In the genomic region with DNA sequence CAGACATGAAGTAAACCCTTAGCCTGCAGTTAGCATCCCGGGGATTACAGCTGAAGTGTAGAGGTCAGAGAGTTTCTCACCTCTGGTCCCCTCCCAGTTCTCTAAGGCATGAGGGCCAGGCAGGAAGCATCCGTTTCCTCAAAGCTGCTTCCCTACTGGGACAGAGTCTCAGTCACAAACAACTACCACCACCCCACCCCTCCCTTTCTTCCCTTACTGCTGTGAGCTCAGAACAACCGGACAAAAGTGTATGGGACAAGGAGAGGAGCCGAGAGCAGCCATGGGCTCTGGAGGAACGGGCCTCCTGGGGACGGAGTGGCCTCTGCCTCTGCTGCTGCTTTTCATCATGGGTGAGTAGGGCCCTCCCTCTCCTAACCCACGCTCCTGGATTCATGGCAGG, we compare ENCODE assay signal across 8 mouse cellular contexts. TPM values are rescaled to one million over a fixed set of nuclear protein-coding genes. Genes with fewer than 3 reads are reported as not detected.
DNase-seq lines count a peak whose midpoint lies in the region; ATAC-seq and TF ChIP-seq lines count a peak whose summit lies in the region.

A gene (plus strand): TSS at position 96 of the 400 bp plus-strand sequence.

- WGBS in spleen, adult 2 months: 10% methylated on average over 7 of the region's 7 CpGs
- WGBS in heart, embryonic 14.5 days: 13% methylated on average over 7 of the region's 7 CpGs
- WGBS in small intestine, adult 2 months: 22% methylated on average over 7 of the region's 7 CpGs

- H3K36me3 ChIP-seq in spleen, adult 2 months (ENCODE audit: control insufficient read depth, insufficient read depth, low read length): no peaks in the 10 kb centered on the region
- H3K36me3 ChIP-seq in heart, embryonic 14.5 days (ENCODE audit: control insufficient read depth, insufficient read depth, low read length): no peaks in the 10 kb centered on the region
- no peaks in the 10 kb centered on the region for H3K36me3 ChIP-seq in small intestine, adult 2 months (ENCODE audit: control insufficient read depth, insufficient read depth, low read length)

- peak; percentile 43; the same call in 1 of the 2 replicates for ATAC-seq in heart, embryonic 14.5 days (ENCODE audit: insufficient number of reproducible peaks, insufficient read depth, low FRiP score, low read depth)
- no peak for ATAC-seq in erythroblast, adult 5-6 weeks (replicated peaks; ENCODE audit: low FRiP score, poor library complexity, severe bottlenecking)

- H3K4me1 ChIP-seq in spleen, adult 2 months (ENCODE audit: control insufficient read depth, insufficient read depth, insufficient read length): no peaks in the 10 kb centered on the region
- peaks cover 0 to 8% of the 10 kb centered on the region in 2 experiments; a peak in 1 of 4 replicates for H3K4me1 ChIP-seq in heart, embryonic 14.5 days (ENCODE audit: control insufficient read depth in 2 of 2, insufficient read depth in 2 of 2, low read length in 2 of 2)
- H3K4me1 ChIP-seq in small intestine, adult 2 months (ENCODE audit: control insufficient read depth, insufficient read depth, insufficient read length, low read length): no peaks in the 10 kb centered on the region

- no peak for TF ChIP-seq CTCF in spleen, adult 2 months (IDR thresholded peaks at IDR 0.05; ENCODE audit: extremely low read depth, insufficient read depth, insufficient read length, insufficient replicate concordance)
- no peak for TF ChIP-seq CTCF in small intestine, adult 2 months (IDR thresholded peaks at IDR 0.05; ENCODE audit: extremely low read depth, insufficient read length, insufficient replicate concordance, low read depth, low read length)

- no peaks in the 10 kb centered on the region for H3K27me3 ChIP-seq in spleen, adult 2 months (ENCODE audit: control insufficient read depth, insufficient read depth, low read length)
- no peaks in the 10 kb centered on the region for H3K27me3 ChIP-seq in heart, embryonic 14.5 days (ENCODE audit: control insufficient read depth, insufficient read depth, low read length)
- no peaks in the 10 kb centered on the region for H3K27me3 ChIP-seq in small intestine, adult 2 months (ENCODE audit: control insufficient read depth, insufficient read depth, low read length)

- no peaks in the 10 kb centered on the region for H3K9me3 ChIP-seq in heart, embryonic 14.5 days (ENCODE audit: control insufficient read depth, low read length)

- 0 out of 2 replicates have a peak within 1 kb of the TSS, but pooled peaks have one; percentile 25 for H3K27ac ChIP-seq in spleen, adult 2 months (ENCODE audit: insufficient read depth, low read length)
- peak within 1 kb of the TSS; percentile 61 to 68 for H3K27ac ChIP-seq in heart, embryonic 14.5 days (replicated peaks in 1 of 2; ENCODE audit: control insufficient read depth in 1 of 2, insufficient read depth in 1 of 2, low read depth in 2 of 2, low read length in 2 of 2)
- peak within 1 kb of the TSS; percentile 78 for H3K27ac ChIP-seq in small intestine, adult 2 months (ENCODE audit: insufficient read depth, low read depth, low read length)

- H3K4me2 ChIP-seq in heart, embryonic 14.5 days (ENCODE audit: low read length): peak within 1 kb of the TSS; percentile 49

- DNase-seq in spleen, adult 2 months (ENCODE audit: low read depth in 1 of 2, low spot score in 2 of 2): no peak
- DNase-seq in spleen, postnatal 4 days (ENCODE audit: low spot score in 2 of 2): no peak
- DNase-seq in kidney, postnatal 25 days: peak; percentile 67 to 83
- DNase-seq in layer of hippocampus, postnatal 25 days (ENCODE audit: extremely low spot score in 1 of 2, low spot score in 1 of 2): no peak
- no peak for DNase-seq in ovary, adult 18-20 months (ENCODE audit: low spot score)

- H3K9ac ChIP-seq in heart, embryonic 14.5 days (ENCODE audit: low read length): peak within 1 kb of the TSS; percentile 56; the same call in 1 of the 2 replicates

- TF ChIP-seq POLR2A in spleen, adult 2 months (IDR thresholded peaks at IDR 0.05; ENCODE audit: low read depth, low read length): no peak
- peak; percentile 36; the same call in 1 of the 2 replicates for TF ChIP-seq POLR2A in small intestine, adult 2 months (IDR thresholded peaks at IDR 0.05; ENCODE audit: low read depth, low read length)

- H3K4me3 ChIP-seq in spleen, adult 2 months (ENCODE audit: extremely low read depth, insufficient read depth, insufficient read length): peak within 1 kb of the TSS; percentile 21; the same call in 1 of the 2 replicates
- H3K4me3 ChIP-seq in heart, embryonic 14.5 days (ENCODE audit: control insufficient read depth in 1 of 2, insufficient read depth in 1 of 2, low read depth in 1 of 2, low read length in 2 of 2): peak within 1 kb of the TSS; percentile 29 to 34
- H3K4me3 ChIP-seq in small intestine, adult 2 months (ENCODE audit: low read depth, low read length): peak within 1 kb of the TSS; percentile 54

RNA-seq across cellular contexts. Expression of the gene that starts here (rescaled TPM):
- 11.2 and 11.4 TPM in 2 replicates for polyA plus RNA-seq in spleen, adult 2 months (2012; rRNA removed)
- 10.4 and 11.3 TPM in 2 replicates for polyA plus RNA-seq in heart, embryonic 14.5 days (2014; fragmentation: Nextera tagmentation; extraction: Ambion mirVana)
- polyA plus RNA-seq in small intestine, adult 2 months (2012; rRNA removed): 5.1 and 12.0 TPM in 2 replicates
- 1 to 10 TPM; 5.3 to 6.7 TPM for total RNA-seq in layer of hippocampus, postnatal 25 days (2021)
- total RNA-seq in erythroblast, adult 5-6 weeks (2015; ENCODE audit: low replicate concordance): not detected in 2 replicates
- total RNA-seq in erythroblast, adult 5-6 weeks (2017; ENCODE audit: low replicate concordance): not detected in 2 replicates

Comparison
In these comparisons a context has a peak if more than half of its experiments do, and no peak if none do; other contexts are left out.
1. RNA of the gene that starts here (total RNA-seq): 5.3 to 6.7 TPM in layer of hippocampus, postnatal 25 days; not detected in erythroblast, adult 5-6 weeks; every median in the first group is over 4 times any median in the second.
2. DNase-seq: peak in kidney, postnatal 25 days (2 of 2); none in spleen, adult 2 months (0 of 2), spleen, postnatal 4 days (0 of 2), layer of hippocampus, postnatal 25 days (0 of 2) and ovary, adult 18-20 months (single experiment).
3. H3K27ac ChIP-seq: peak in every context shown above with its lines; median percentile 78 in small intestine, adult 2 months; 64 in heart, embryonic 14.5 days; 25 in spleen, adult 2 months.
4. Peak in every context shown above with its lines, with median percentiles within 50 percentile points of each other: H3K4me3 ChIP-seq.